Mouse (Mus musculus) intestine, embryonic 16.5 days (tissue): ENCODE results near the gene Bcap29. TPM values are rescaled to one million over a fixed set of nuclear protein-coding genes. Genes with fewer than 3 reads are reported as not detected.
A peak's percentile ranks its signal among the peaks of the same experiment; 100 is the strongest.

Source experiments
- ATAC-seq: fragments of 200-750 bp; cut with Nextera tagmentation; 2 replicates; pipeline ENCODE4 v1.8.0; 2017; ENCODE audit warnings: moderate TSS enrichment, moderate library complexity
- H3K27ac ChIP-seq: fragments of 300-500 bp; sonication (generic); 2 replicates; pipeline ENCODE4 v1.5.1; 2014; ENCODE audit warnings: mild to moderate bottlenecking, low read length
- H3K27me3 ChIP-seq: fragments of 300-500 bp; sonication (generic); replicated peaks from 2 replicates; pipeline ENCODE4 v1.6.1; 2014; ENCODE audit warnings: low read length, control low read depth, mixed read lengths; ENCODE audit not compliant: control insufficient read depth, insufficient read depth
- H3K36me3 ChIP-seq: fragments of 300-500 bp; sonication (generic); 2 replicates; pipeline ENCODE4 v1.6.1; 2014; ENCODE audit warnings: low read length, control low read depth; ENCODE audit not compliant: control insufficient read depth, insufficient read depth
- H3K4me1 ChIP-seq: fragments of 300-500 bp; sonication (generic); 2 replicates; pipeline ENCODE4 v1.6.1; 2014; ENCODE audit warnings: low read length, control low read depth, mixed read lengths; ENCODE audit not compliant: control insufficient read depth, insufficient read depth
- H3K4me2 ChIP-seq: fragments of 300-500 bp; sonication (generic); 2 replicates; pipeline ENCODE4 v1.6.1; 2014; ENCODE audit warnings: low read depth, low read length, control low read depth
- H3K4me3 ChIP-seq: fragments of 300-500 bp; sonication (generic); 2 replicates; pipeline ENCODE4 v1.5.1; 2014; ENCODE audit warnings: mild to moderate bottlenecking, low read length
- H3K9ac ChIP-seq: fragments of 300-500 bp; sonication (generic); 2 replicates; pipeline ENCODE4 v1.6.1; 2014; ENCODE audit warnings: low read depth, low read length
- H3K9me3 ChIP-seq: fragments of 300-500 bp; sonication (generic); 2 replicates; pipeline ENCODE4 v1.6.1; 2016; ENCODE audit warnings: low read length, control low read depth; ENCODE audit not compliant: control insufficient read depth
- WGBS: fragments of 180-500 bp; shearing (Covaris S2); extraction: QIAGEN DNeasy Blood & Tissue Kit; methylation state at CpG from one replicate; pipeline ENCODE4 v1.1.7; 2014; 5-methylcytosine and 5-hydroxymethylcytosine counted together
- polyA plus RNA-seq: library from polyadenylated mRNA; unstranded; fragments of >200 nt; fragmentation: Nextera tagmentation; extraction: Ambion mirVana; gene quantifications from 2 replicates; pipeline ENCODE4 v1.2.1, GENCODE M21; 2015

The Bcap29 gene
- polyA plus RNA-seq, 1 experiment from 2014 or later = 36.7 TPM

GRCm38 (mm10) chr12:31560002-31560401, 74.5 kb downstream of the Bcap29 start:
- peak overlapping the region; percentile 56; the same call in 1 of the 2 replicates for H3K4me3 ChIP-seq
- no peaks in the 10 kb centered on the region for H3K9me3 ChIP-seq
- peaks cover 6% of the 10 kb centered on the region for H3K4me1 ChIP-seq
- no peak for ATAC-seq
- WGBS = 15% methylated on average over 5 of the region's 5 CpGs
- peaks cover 28% of the 10 kb centered on the region for H3K27me3 ChIP-seq
- no peaks in the 10 kb centered on the region for H3K36me3 ChIP-seq
- no peak overlapping the region for H3K27ac ChIP-seq
- peak overlapping the region; percentile 95 for H3K4me2 ChIP-seq
- no peak overlapping the region for H3K9ac ChIP-seq

- peak; percentile 85 for ATAC-seq
- H3K9ac ChIP-seq = no peak overlapping the region
- H3K4me3 ChIP-seq = no peak overlapping the region
- H3K36me3 ChIP-seq = no peaks in the 10 kb centered on the region
- no peak overlapping the region for H3K4me2 ChIP-seq
- H3K27ac ChIP-seq = no peak overlapping the region
- H3K4me1 ChIP-seq = peaks cover 2% of the 10 kb centered on the region; the same call in 1 of the 2 replicates
- peaks cover 20% of the 10 kb centered on the region for H3K27me3 ChIP-seq
- H3K9me3 ChIP-seq = no peaks in the 10 kb centered on the region
- WGBS = 44% methylated on average over 1 of the region's 1 CpGs
Measured at GRCm38 (mm10) chr12:31554371-31554770, 80.1 kb downstream of the Bcap29 start.

GRCm38 (mm10) chr12:31551252-31551651, 83.2 kb downstream of the Bcap29 start:
- Histone ChIP-seq H3K36me3 (no peaks in the 10 kb centered on the region), H3K9me3 (no peaks in the 10 kb centered on the region), H3K27ac (no peak overlapping the region), H3K27me3 (peaks cover 9% of the 10 kb centered on the region; the same call in 1 of the 2 replicates), H3K4me2 (no peak overlapping the region), H3K4me3 (no peak overlapping the region), H3K9ac (no peak overlapping the region), H3K4me1 (no peaks in the 10 kb centered on the region)
- WGBS = 82% methylated on average over 1 of the region's 1 CpGs
- no peak for ATAC-seq

- H3K4me1 ChIP-seq = no peaks in the 10 kb centered on the region
- no peak overlapping the region for H3K4me3 ChIP-seq
- no peak overlapping the region for H3K4me2 ChIP-seq
- no peaks in the 10 kb centered on the region for H3K27me3 ChIP-seq
- no peaks in the 10 kb centered on the region for H3K9me3 ChIP-seq
- 55% methylated on average over 1 of the region's 1 CpGs for WGBS
- no peak for ATAC-seq
- no peak overlapping the region for H3K9ac ChIP-seq
- no peaks in the 10 kb centered on the region for H3K36me3 ChIP-seq
- H3K27ac ChIP-seq = no peak overlapping the region
Measured at GRCm38 (mm10) chr12:31546061-31546460, 88.4 kb downstream of the Bcap29 start.

GRCm38 (mm10) chr12:31545219-31545618, 89.2 kb downstream of the Bcap29 start:
- ATAC-seq = no peak
- no peaks in the 10 kb centered on the region for H3K36me3 ChIP-seq
- 41% methylated on average over 2 of the region's 2 CpGs for WGBS

GRCm38 (mm10) chr12:31541541-31541940, 92.9 kb downstream of the Bcap29 start:
- WGBS = 73% methylated on average over 5 of the region's 5 CpGs
- Histone ChIP-seq H3K4me1 (no peaks in the 10 kb centered on the region), H3K4me2 (no peak overlapping the region), H3K9ac (no peak overlapping the region), H3K27ac (no peak overlapping the region), H3K9me3 (no peaks in the 10 kb centered on the region), H3K4me3 (no peak overlapping the region), H3K36me3 (no peaks in the 10 kb centered on the region), H3K27me3 (no peaks in the 10 kb centered on the region)
- ATAC-seq = no peak

More at GRCm38 (mm10) chr12:31545219-31545618, 89.2 kb downstream of the Bcap29 start:
- Histone ChIP-seq H3K9me3 (no peaks in the 10 kb centered on the region), H3K4me2 (no peak overlapping the region), H3K27me3 (no peaks in the 10 kb centered on the region), H3K27ac (no peak overlapping the region), H3K4me1 (no peaks in the 10 kb centered on the region), H3K4me3 (no peak overlapping the region), H3K9ac (no peak overlapping the region)

Other genes with a start within 250 kb of the Bcap29 start
- 26.7 and 30.0 TPM in 2 replicates for gene Slc26a3, start 243.8 kb downstream of the Bcap29 start, polyA plus RNA-seq
- gene Cbll1, start 135.0 kb downstream of the Bcap29 start, polyA plus RNA-seq = 10.9 and 12.1 TPM in 2 replicates
- gene Slc26a4, start 74.7 kb downstream of the Bcap29 start, polyA plus RNA-seq = 0.16 and 0.17 TPM in 2 replicates
- gene Dus4l, start 20.2 kb upstream of the Bcap29 start, polyA plus RNA-seq = 7.2 and 8.6 TPM in 2 replicates
- 20.6 and 22.7 TPM in 2 replicates for gene Cog5, start 20.2 kb upstream of the Bcap29 start, polyA plus RNA-seq
- 3.4 and 3.9 TPM in 2 replicates for gene Gpr22, start 79.3 kb upstream of the Bcap29 start, polyA plus RNA-seq